Mouse (Mus musculus) heart, postnatal 14 days (tissue): ENCODE measurements around the gene Dytn. TPM values are rescaled to one million over a fixed set of nuclear protein-coding genes. Genes with fewer than 3 reads are reported as not detected.

Experiments
- DNase-seq, 2 experiments: peaks; one replicate each; pipeline ENCODE4 v3.0.0; 2021 to 2022
- intact Hi-C: fragments of 180-260 bp; cut with DNase I; formaldehyde crosslinking; loops from one replicate; pipeline ENCODE4 v1.15.1; 2025
- total RNA-seq, 2 experiments: library from RNA; stranded (reverse); gene quantifications; 2 replicates each; pipeline ENCODE4 v1.2.3; 2021

Gene Dytn
- total RNA-seq, 2 experiments from 2014 or later = not detected

- intact Hi-C loops = no loop called here
- no peak for DNase-seq
Observed at GRCm38 (mm10) chr1:63603870-63604500, 82.7 kb downstream of the Dytn start.

GRCm38 (mm10) chr1:63586869-63587268 is 99.9 kb downstream of the Dytn start:
- intact Hi-C loops = no loop called here

GRCm38 (mm10) chr1:63579153-63579552 is 107.6 kb downstream of the Dytn start:
- intact Hi-C loops = no loop called here
- no peak for DNase-seq

More at GRCm38 (mm10) chr1:63586869-63587268, 99.9 kb downstream of the Dytn start:
- DNase-seq = no peak

- DNase-seq = no peak
- intact Hi-C loops = no loop called here
Observed at GRCm38 (mm10) chr1:63576803-63577202, 109.9 kb downstream of the Dytn start.

- intact Hi-C loops = no loop called here
- DNase-seq = no peak
Observed at GRCm38 (mm10) chr1:63573864-63574611, 112.7 kb downstream of the Dytn start.

GRCm38 (mm10) chr1:63573432-63573831 is 113.3 kb downstream of the Dytn start:
- no peak for DNase-seq
- intact Hi-C loops = no loop called here

Other genes with a start within 250 kb of the Dytn start
- gene Adam23, start 241.0 kb downstream of the Dytn start, total RNA-seq = 1 to 10 TPM; 2.8 to 3.5 TPM
- not detected for gene Gm39653, start 71.0 kb downstream of the Dytn start, total RNA-seq
- not detected for gene Mdh1b, start 43.4 kb upstream of the Dytn start, total RNA-seq
- 10 to 100 TPM; 25.4 to 27.3 TPM for gene Fastkd2, start 43.7 kb upstream of the Dytn start, total RNA-seq
- gene 4933402D24Rik, start 82.3 kb upstream of the Dytn start, total RNA-seq = not detected